Mouse (Mus musculus): Measurements from ENCODE around the gene 2300003K06Rik.

GRCm38 (mm10) chr11:99842185-99842584 is 4.3 kb upstream of the 2300003K06Rik start:
- TF ChIP-seq CTCF (IDR thresholded peaks at IDR 0.05; ENCODE audit: low read depth) = no peak
- TF ChIP-seq EP300 (IDR thresholded peaks at IDR 0.05; ENCODE audit: low read depth) = no peak

All from liver, postnatal 0 days (tissue).